9 mouse cellular contexts compared by ENCODE assay signal in the genomic region with DNA sequence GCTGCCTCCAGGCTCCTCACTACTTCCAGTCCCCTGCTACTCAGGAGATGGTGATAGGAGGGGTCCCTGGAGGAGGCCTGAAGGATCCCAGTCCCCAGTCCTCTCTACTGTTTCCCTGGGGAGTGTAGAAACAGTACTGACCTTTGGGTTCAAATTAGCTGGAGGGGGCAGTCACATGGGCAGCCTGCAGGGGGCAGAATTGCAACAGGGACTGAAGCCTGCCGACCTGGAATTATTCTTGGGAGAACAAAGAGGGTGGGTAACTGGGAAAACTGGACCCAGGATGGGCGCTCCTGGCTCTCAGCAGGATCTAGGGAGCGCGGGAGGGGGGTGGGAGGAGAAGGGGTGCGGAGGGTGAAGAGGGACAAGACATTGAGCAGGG. TPM values are rescaled to one million over a fixed set of nuclear protein-coding genes. Genes with fewer than 3 reads are reported as not detected.
A peak's percentile ranks its signal among the peaks of the same experiment; 100 is the strongest.
DNase-seq lines count a peak whose midpoint lies in the region; ATAC-seq and TF ChIP-seq lines count a peak whose summit lies in the region.
"Had no signal": no experiment of that assay in that cellular context is flagged by ENCODE, and none has a peak within 500 bp of the region (broad histone marks: within the 10 kb centered on the region; RNA-seq: fewer than 3 reads in every experiment).

No protein-coding gene starts in this region.

- H3K27ac ChIP-seq in forebrain, postnatal 0 days (ENCODE audit: low read depth, low read length): peak overlapping the region; percentile 59
- H3K27ac ChIP-seq in hindbrain, embryonic 10.5 days: peak overlapping the region; percentile 95
- peak overlapping the region; percentile 55; the same call in 1 of the 2 replicates for H3K27ac ChIP-seq in midbrain, postnatal 0 days (ENCODE audit: low read depth, low read length)

- peaks cover 13% of the 10 kb centered on the region; the same call in 1 of the 2 replicates for H3K4me1 ChIP-seq in forebrain, postnatal 0 days (ENCODE audit: insufficient read depth)
- peaks cover 78% of the 10 kb centered on the region for H3K4me1 ChIP-seq in hindbrain, embryonic 10.5 days (replicated peaks)
- H3K4me1 ChIP-seq in midbrain, postnatal 0 days (ENCODE audit: insufficient read depth, low read length): peaks cover 6% of the 10 kb centered on the region

- no peaks in the 10 kb centered on the region for H3K9me3 ChIP-seq in forebrain, postnatal 0 days (ENCODE audit: low read length)
- H3K9me3 ChIP-seq in hindbrain, embryonic 10.5 days: no peaks in the 10 kb centered on the region
- no peaks in the 10 kb centered on the region for H3K9me3 ChIP-seq in midbrain, postnatal 0 days (ENCODE audit: low read length)

- peak overlapping the region; percentile 56 for H3K9ac ChIP-seq in forebrain, postnatal 0 days
- peak overlapping the region; percentile 60 for H3K9ac ChIP-seq in midbrain, postnatal 0 days (replicated peaks; ENCODE audit: low read length, poor library complexity, severe bottlenecking)

- H3K36me3 ChIP-seq in forebrain, postnatal 0 days (ENCODE audit: insufficient read depth): no peaks in the 10 kb centered on the region
- H3K36me3 ChIP-seq in hindbrain, embryonic 10.5 days: no peaks in the 10 kb centered on the region
- H3K36me3 ChIP-seq in midbrain, postnatal 0 days (ENCODE audit: insufficient read depth, low read length): no peaks in the 10 kb centered on the region

- peak overlapping the region; percentile 21 for H3K4me3 ChIP-seq in forebrain, postnatal 0 days (ENCODE audit: low read depth, low read length)
- peak overlapping the region; percentile 47 for H3K4me3 ChIP-seq in hindbrain, embryonic 10.5 days
- H3K4me3 ChIP-seq in midbrain, postnatal 0 days (ENCODE audit: low read depth, low read length): peak overlapping the region; percentile 28; the same call in 1 of the 2 replicates

- peak; percentile 63 for TF ChIP-seq CTCF in forebrain, postnatal 0 days (IDR thresholded peaks at IDR 0.05; ENCODE audit: low read depth)
- TF ChIP-seq CTCF in midbrain, postnatal 0 days (IDR thresholded peaks at IDR 0.05): peak; percentile 73

- 17% methylated on average over 5 of the region's 5 CpGs for WGBS in forebrain, postnatal 0 days
- 7% methylated on average over 5 of the region's 5 CpGs for WGBS in hindbrain, embryonic 10.5 days
- WGBS in midbrain, postnatal 0 days: 9% methylated on average over 4 of the region's 5 CpGs

- DNase-seq in cerebellum, adult 11 months: peak; percentile 18
- DNase-seq in cerebellum, adult 8-10 months: no peak
- DNase-seq in adrenal gland, postnatal 14 days: peak; percentile 72
- peak; percentile 50 for DNase-seq in forebrain, postnatal 0 days
- peak; percentile 79 for DNase-seq in hindbrain, embryonic 10.5 days (ENCODE audit: low spot score)
- DNase-seq in liver: peak; percentile 66
- peak; percentile 61 for DNase-seq in midbrain, postnatal 0 days (ENCODE audit: low spot score)
- DNase-seq in frontal cortex, postnatal 14 days (ENCODE audit: low spot score in 2 of 2): no peak

- H3K4me2 ChIP-seq in forebrain, postnatal 0 days (ENCODE audit: low read depth): peak overlapping the region; percentile 61
- peak overlapping the region; percentile 54 for H3K4me2 ChIP-seq in midbrain, postnatal 0 days (ENCODE audit: low read depth, low read length, poor library complexity, severe bottlenecking)

- H3K27me3 ChIP-seq in forebrain, postnatal 0 days (ENCODE audit: insufficient read depth, low read length): no peaks in the 10 kb centered on the region
- peaks cover 18% of the 10 kb centered on the region; the same call in 1 of the 2 replicates for H3K27me3 ChIP-seq in hindbrain, embryonic 10.5 days (ENCODE audit: insufficient read depth, poor library complexity, severe bottlenecking)
- H3K27me3 ChIP-seq in midbrain, postnatal 0 days (ENCODE audit: insufficient read depth, low read length): no peaks in the 10 kb centered on the region

- ATAC-seq in forebrain, postnatal 0 days: peak; percentile 17; the same call in 1 of the 2 replicates
- 0 out of 2 replicates have a peak, but pooled peaks have one; percentile 6 for ATAC-seq in midbrain, postnatal 0 days (ENCODE audit: low FRiP score)

RNA-seq across cellular contexts. Expression of a gene that starts 17.5 kb away (rescaled TPM):
- 1.1 and 1.8 TPM in 2 replicates for total RNA-seq in adrenal gland, postnatal 14 days (2021)
- total RNA-seq in forebrain, postnatal 0 days (2014; rRNA removed): 1.2 and 1.6 TPM in 2 replicates
- 1.2 and 1.4 TPM in 2 replicates for polyA plus RNA-seq in forebrain, postnatal 0 days (2015; fragmentation: Nextera tagmentation; extraction: Ambion mirVana)
- polyA plus RNA-seq in hindbrain, embryonic 10.5 days (2016; fragmentation: Nextera tagmentation; extraction: Ambion mirVana): 1.1 and 3.0 TPM in 2 replicates
- 1.3 and 1.5 TPM in 2 replicates for total RNA-seq in midbrain, postnatal 0 days (2014; rRNA removed)
- polyA plus RNA-seq in midbrain, postnatal 0 days (2015; fragmentation: Nextera tagmentation; extraction: Ambion mirVana): 2.0 and 3.1 TPM in 2 replicates

RNA-seq across cellular contexts. Expression of a gene that starts 20.6 kb away (rescaled TPM):
- 20.4 and 52.3 TPM in 2 replicates for total RNA-seq in adrenal gland, postnatal 14 days (2021)
- 5.7 and 7.9 TPM in 2 replicates for total RNA-seq in forebrain, postnatal 0 days (2014; rRNA removed)
- polyA plus RNA-seq in forebrain, postnatal 0 days (2015; fragmentation: Nextera tagmentation; extraction: Ambion mirVana): 5.5 and 6.4 TPM in 2 replicates
- 17.9 and 19.4 TPM in 2 replicates for polyA plus RNA-seq in hindbrain, embryonic 10.5 days (2016; fragmentation: Nextera tagmentation; extraction: Ambion mirVana)
- 5.1 and 11.0 TPM in 2 replicates for total RNA-seq in midbrain, postnatal 0 days (2014; rRNA removed)
- polyA plus RNA-seq in midbrain, postnatal 0 days (2015; fragmentation: Nextera tagmentation; extraction: Ambion mirVana): 5.3 and 8.7 TPM in 2 replicates

RNA-seq across cellular contexts. Expression of a gene that starts 39.6 kb away (rescaled TPM):
- total RNA-seq in adrenal gland, postnatal 14 days (2021): 0.56 and 0.67 TPM in 2 replicates
- 0.33 and 2.8 TPM in 2 replicates for total RNA-seq in forebrain, postnatal 0 days (2014; rRNA removed)
- polyA plus RNA-seq in forebrain, postnatal 0 days (2015; fragmentation: Nextera tagmentation; extraction: Ambion mirVana): 0.21 and 1.5 TPM in 2 replicates
- 1.2 and 1.3 TPM in 2 replicates for polyA plus RNA-seq in hindbrain, embryonic 10.5 days (2016; fragmentation: Nextera tagmentation; extraction: Ambion mirVana)
- total RNA-seq in midbrain, postnatal 0 days (2014; rRNA removed): not detected in 2 replicates
- 0.46 and 0.56 TPM in 2 replicates for polyA plus RNA-seq in midbrain, postnatal 0 days (2015; fragmentation: Nextera tagmentation; extraction: Ambion mirVana)

RNA-seq across cellular contexts. Expression of a gene that starts 46.5 kb away (rescaled TPM):
- not detected in 2 replicates for total RNA-seq in adrenal gland, postnatal 14 days (2021)
- not detected in 2 replicates for total RNA-seq in forebrain, postnatal 0 days (2014; rRNA removed)
- not detected in 2 replicates for polyA plus RNA-seq in forebrain, postnatal 0 days (2015; fragmentation: Nextera tagmentation; extraction: Ambion mirVana)
- not detected in 2 replicates for polyA plus RNA-seq in hindbrain, embryonic 10.5 days (2016; fragmentation: Nextera tagmentation; extraction: Ambion mirVana)
- total RNA-seq in midbrain, postnatal 0 days (2014; rRNA removed): not detected in 2 replicates
- polyA plus RNA-seq in midbrain, postnatal 0 days (2015; fragmentation: Nextera tagmentation; extraction: Ambion mirVana): not detected in 2 replicates
- total RNA-seq: hematopoietic stem cell, adult 5-6 weeks had no signal

RNA-seq across cellular contexts. Expression of a gene that starts 51.3 kb away (rescaled TPM):
- 13.3 and 17.9 TPM in 2 replicates for total RNA-seq in adrenal gland, postnatal 14 days (2021)
- 44.8 and 73.5 TPM in 2 replicates for total RNA-seq in forebrain, postnatal 0 days (2014; rRNA removed)
- polyA plus RNA-seq in forebrain, postnatal 0 days (2015; fragmentation: Nextera tagmentation; extraction: Ambion mirVana): 25.5 and 27.9 TPM in 2 replicates
- polyA plus RNA-seq in hindbrain, embryonic 10.5 days (2016; fragmentation: Nextera tagmentation; extraction: Ambion mirVana): 17.7 and 19.7 TPM in 2 replicates
- total RNA-seq in midbrain, postnatal 0 days (2014; rRNA removed): 56.3 and 60.8 TPM in 2 replicates
- 24.6 and 30.1 TPM in 2 replicates for polyA plus RNA-seq in midbrain, postnatal 0 days (2015; fragmentation: Nextera tagmentation; extraction: Ambion mirVana)

Comparison
In these comparisons a context has a peak if more than half of its experiments do, and no peak if none do; other contexts are left out.
1. DNase-seq: peak in cerebellum, adult 11 months (single experiment), adrenal gland, postnatal 14 days (single experiment), forebrain, postnatal 0 days (single experiment), hindbrain, embryonic 10.5 days (single experiment), liver (single experiment) and midbrain, postnatal 0 days (single experiment); none in cerebellum, adult 8-10 months (single experiment) and frontal cortex, postnatal 14 days (0 of 2).
2. Peak in every context shown above with its lines, with median percentiles within 50 percentile points of each other: H3K27ac ChIP-seq and H3K4me3 ChIP-seq.